Mouse (Mus musculus) gastrocnemius, adult 8-10 months (tissue): ENCODE results near the gene P4hb. TPM values are rescaled to one million over a fixed set of nuclear protein-coding genes. Genes with fewer than 3 reads are reported as not detected.

Experiments used
- DNase-seq, 2 experiments: peaks; one replicate each; pipeline ENCODE4 v3.0.0; 2022; ENCODE audit warnings: low spot score in 2 of 2
- total RNA-seq, 4 experiments: library from RNA; stranded (reverse); gene quantifications; 2 replicates each; pipeline ENCODE4 v1.2.4; 2022

Gene P4hb
- total RNA-seq: 100 to 1,000 TPM; 162 to 245 (median 209) TPM

DNA sequence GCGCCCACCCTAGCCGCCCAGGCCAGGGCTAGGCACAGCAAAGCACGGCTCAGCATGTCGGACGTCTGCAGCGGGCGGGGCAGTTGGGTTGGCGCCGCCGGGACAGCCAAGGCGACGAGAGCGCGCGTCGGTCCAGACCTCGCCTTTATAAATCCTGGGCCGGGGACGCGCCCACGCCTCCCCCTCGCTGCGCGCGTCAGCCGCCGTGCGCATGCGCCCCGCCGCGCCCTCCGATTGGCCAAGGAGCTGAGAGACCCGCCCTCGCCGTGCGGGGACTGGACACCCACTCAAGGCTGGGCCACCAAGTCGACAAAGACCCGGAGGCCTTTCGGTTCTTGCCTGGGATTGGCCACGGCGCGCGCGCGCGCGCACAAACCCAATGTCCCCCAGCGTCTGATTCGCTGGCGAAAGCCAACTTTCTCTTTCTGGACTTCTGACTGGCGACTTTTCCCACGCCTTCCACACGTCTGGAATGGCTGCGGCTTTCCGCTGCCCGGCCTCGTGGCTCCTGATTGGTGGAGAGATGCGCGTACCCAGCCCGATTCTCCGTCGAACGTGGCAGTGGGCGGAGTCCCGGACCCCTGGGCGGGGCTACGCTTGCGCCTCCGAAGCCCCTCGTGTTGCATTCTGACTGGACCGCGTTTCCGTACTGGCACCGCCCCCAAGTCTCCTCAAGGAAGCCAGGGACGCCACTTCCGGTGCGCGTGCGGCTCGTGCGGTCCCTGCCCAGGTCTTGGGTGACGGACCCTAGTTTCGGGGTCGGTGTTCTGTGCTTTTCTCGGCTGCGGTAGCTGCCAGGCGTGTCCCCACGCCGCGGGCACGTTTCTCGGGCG lies at the start of gene P4hb:
TSS of gene P4hb (minus strand) at position 502 of the 833 bp plus-strand sequence.
- peak; percentile 100 for DNase-seq

DNA sequence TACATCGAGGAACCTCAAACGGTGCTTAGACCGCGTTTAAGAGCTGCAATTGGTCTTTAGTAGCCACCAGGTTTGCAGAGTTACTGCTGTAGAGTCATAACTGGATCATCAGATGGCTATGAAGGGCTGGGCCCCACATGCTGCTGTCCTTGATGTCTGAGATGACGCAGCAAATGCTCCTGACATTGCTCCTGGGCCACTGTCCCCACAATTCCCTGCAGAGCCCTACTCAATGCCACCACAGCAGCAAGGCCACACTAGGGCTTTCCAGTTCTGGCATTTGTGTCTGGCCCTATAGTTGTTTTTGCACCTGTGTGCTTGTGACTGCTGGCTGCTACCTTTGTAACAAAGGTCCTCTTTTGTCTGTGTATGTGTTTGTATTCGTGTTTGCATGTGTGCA lies 49.8 kb upstream of the P4hb start:
- DNase-seq: no peak

DNA sequence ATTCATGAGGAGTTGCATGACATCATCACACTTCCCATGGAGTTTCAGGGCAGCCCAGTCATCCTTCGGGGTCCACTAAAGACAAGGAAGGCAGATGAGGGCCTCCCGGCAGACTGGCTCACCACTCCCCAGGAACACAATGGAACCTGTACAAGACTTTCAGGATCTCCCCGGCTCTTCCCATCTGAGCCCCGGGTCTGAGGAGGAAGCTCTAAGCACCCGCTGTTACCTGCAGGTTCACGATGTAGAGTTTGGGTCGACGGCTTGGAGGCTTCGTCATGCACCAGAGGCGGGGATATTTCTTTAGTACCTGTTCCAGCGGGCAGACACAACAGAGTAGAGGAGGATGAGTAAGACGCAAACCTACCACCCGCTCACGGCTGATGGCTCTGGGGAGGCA lies 47.1 kb upstream of the P4hb start:
- no peak for DNase-seq

DNA sequence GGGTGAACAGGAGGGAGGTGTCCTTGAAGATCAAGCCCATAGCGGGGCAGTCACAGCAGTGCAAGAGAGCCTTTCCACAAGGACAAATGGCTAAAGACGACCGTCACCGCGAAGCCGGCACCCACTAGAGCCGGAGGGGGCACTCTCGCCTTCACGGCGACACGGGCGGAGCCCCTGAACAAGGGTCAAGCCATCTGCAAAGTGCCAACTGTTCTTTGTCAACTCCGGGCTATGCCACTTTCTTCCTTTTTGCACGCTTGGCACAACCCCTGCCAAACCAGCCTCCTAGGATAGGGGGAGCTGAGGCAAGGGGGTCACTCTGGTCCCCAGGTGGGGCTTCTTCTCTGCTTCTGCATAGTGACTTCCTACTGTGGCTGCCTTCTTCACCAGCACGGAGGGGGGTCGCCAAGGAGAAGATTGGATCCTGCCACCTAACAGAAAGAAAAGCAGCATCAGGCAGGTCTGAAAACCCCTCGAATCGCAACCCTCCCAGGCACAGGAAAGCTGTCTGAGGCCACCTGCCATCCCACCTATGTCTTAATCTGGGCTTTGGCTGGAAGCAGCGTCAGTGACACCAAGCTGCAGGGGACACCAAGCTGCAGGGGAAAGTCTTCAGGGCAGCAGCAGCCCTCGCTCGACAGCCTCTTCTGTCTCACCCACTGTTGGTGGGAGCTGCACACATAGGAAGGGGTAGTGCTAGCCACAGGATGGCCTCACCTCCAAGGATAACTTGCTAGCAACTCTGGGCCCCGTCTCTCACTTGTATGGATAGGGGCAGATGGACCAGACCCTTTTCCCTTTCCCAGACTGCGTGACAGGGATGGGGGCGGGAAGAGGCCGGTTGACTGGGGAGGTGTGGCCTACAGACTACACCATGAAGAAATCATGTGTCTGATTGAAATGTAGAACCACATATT lies 45.8 kb upstream of the P4hb start:
- DNase-seq: no peak

DNA sequence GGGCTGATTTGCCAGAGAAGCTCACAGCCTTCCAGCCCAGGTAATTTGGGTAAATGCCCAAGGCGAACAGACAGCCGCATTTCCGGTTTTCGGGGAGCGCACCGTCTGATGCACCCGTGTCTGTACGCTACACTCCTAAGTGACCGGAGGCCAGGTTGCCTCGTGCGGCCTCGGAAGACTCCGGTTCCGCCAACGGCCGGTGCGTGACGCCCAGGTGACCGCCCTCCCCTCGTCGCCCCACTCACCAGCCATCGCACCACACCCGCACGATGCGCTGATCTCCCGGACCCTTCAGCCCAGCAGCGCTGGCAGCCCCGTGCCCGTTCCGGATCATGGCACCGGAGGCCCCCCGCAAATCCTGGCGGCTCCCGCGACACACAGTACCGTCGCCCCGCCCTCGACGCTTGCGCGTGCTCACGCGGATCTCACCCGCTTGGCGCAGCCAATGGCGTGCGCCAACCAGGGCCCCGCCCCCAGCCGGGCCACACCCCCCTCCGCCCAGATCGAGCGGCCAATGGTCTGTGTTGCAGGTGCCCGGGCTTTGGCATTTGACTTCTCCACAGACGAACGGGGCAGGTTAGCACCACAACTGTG lies 44.6 kb upstream of the P4hb start, which contains the start of gene Pcyt2:
TSS of gene Pcyt2 (minus strand) at position 418 of the 594 bp plus-strand sequence.
- DNase-seq: peak; percentile 89 to 93

DNA sequence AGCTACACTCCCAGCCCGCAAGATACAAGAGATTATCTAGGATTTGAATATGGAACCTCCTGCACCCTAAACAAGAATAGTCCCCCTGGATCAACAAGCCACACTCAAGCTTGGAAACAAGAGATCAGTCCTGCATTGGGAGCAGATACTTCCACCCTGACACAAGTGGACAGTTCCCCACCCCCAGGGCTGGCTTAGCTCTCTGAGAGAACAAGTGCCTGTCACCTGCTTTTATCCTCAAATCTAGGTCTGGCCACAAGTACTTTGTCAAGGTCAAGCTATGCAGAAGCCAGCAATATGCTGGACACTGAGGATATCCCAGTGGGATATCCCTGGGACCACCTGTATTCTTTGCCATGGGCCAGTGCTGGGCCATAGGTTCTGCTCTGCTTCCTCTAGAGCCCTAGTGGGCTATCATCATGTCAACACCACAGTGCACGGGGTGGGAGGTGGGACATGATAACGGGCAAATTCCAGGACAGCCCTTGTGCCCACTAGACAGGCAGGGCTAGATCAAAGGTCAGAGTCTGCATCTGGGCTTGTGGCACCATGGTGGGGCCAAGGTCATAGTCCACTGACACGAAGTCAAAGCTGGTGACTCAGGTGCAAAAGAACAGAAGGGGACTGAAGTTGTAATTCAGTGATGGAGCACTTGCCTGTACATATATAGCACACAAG lies 43.7 kb upstream of the P4hb start:
- DNase-seq: no peak

DNA sequence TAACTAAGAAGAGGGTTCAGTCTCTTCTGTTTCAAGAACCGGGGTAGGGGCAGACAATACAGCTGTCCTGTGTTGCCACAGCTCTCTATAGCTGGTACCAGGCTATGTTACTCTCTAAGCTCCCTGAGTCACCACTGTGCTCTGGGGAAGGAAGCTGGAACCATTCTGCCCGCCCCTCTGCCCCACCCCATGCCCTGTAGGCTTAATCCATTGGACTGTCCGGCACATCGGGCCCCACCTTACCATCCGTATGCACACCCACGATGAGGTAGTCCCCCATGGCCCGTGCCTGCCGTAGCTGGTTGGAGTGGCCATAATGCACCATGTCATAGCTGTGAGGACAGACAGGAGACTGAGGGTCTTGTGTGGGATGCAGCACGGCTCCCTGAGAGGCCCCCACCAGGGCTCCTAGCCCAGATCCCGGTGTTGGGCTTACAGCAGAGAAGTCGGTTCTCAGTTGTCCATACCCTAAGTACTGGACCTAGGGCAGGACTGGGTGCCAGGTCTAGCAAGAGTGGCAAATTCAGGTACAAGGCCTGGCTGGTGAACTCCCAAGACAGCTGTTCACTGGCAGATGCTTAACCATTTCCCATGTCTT lies 42.7 kb upstream of the P4hb start:
- no peak for DNase-seq

DNA sequence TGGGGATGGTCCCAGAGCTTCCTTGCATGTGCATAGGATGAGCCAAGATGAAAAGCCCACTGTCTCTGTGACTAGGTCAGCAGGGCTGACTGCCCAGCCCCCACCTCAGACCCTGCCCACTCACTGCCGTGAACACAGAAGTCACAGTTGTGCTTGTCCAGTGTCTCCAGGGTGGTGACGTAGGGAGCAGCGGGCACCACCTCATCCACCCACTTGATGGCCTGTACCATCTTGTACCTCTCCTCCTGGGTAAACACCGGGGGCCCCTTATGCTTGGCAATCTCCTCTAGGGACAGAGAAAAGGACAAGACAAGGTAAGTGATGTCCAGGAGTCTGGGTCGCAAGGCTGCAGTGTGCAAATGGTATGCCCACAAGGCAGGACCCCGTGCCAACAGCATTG lies 42.1 kb upstream of the P4hb start:
- DNase-seq: no peak

DNA sequence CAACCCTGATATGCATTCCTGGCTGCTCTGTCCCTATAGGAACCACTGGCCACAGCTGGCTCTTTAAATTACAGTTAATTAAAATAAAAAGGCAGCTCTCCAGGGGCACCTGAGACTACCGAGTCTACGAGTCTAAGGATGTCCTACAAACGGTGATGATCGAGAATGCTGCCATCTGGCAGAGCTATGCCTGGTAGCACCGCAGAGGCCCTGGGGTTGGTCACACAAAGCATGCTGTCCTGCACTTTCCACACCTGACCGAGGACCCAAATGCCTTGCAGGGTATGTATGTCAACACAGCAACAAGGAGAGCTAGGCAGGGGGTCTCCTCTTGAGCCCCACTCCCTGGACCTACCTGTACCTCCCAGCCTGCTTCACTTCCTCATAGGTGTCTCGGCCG lies 40.9 kb upstream of the P4hb start:
- DNase-seq: no peak

DNA sequence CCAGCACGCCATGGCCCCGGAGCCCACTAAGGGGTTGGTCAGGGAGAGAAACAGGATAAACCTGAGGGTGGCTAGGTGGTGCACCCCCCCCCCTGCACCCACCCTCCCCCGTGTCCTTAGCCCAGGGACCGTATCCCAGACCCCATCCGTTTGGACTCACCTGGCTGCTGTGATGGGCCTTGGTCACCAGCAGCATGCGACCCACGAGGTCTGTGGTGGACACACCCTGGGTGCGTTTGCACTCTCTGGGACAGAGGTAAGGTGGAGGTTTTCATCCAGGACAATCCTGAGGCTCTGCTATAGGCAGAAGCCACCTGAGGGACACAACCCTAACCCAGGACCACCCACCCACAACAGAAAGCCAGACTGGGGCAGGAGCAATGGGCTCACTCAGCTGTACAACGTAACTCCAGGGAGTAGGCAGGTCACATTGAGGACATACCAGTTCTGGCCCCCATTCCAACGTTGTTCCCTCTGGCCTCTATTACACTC lies 40.5 kb upstream of the P4hb start:
- no peak for DNase-seq

DNA sequence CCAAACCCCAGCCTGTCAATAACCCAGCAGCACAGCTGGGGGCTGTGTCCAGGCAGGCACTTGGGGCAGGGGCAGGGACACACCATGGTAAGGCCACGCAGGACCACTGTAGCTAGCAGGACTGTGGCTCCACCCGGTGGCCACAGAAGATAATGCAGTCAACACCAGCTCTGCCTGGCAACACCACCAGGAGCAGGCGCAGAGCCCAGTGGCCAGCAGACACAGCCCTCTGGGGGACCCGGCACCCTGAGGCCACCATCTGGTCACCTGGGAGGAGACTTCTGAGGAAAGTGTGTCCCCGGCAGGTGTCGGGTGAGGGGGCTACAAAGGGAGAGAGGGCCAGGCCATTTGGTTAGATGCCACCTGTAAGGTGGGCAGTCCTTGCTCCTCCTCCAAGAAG lies 39.7 kb upstream of the P4hb start:
- peak; percentile 72 to 77 for DNase-seq

DNA sequence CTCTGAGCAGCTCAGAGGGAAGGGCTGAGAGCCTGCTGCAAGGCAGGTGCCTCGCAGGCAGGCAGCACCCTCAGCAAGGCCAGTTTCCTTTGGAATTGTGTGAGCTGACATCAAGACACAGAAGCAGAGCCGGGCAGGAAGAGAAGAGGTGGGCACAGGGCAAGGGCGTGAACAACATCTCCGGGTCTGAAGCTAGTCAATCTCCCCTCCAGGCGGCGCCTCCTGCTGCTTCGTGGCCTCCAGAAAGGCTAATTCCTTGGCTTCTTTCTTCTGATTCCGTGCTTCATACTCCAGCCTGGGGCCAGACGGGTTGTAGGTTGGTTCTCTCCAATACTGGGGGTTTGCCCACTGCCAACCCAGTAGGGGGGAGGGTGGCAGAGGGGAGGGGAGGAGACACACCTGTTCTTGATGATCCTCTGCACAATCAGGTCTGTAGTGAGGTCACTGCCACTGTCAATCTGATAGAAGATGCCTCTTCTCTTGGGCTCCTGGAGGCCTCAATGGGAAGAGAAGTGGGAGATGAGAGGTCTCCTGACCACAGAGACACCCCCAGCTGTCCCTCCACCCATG lies 37.5 kb upstream of the P4hb start:
- DNase-seq: no peak

DNA sequence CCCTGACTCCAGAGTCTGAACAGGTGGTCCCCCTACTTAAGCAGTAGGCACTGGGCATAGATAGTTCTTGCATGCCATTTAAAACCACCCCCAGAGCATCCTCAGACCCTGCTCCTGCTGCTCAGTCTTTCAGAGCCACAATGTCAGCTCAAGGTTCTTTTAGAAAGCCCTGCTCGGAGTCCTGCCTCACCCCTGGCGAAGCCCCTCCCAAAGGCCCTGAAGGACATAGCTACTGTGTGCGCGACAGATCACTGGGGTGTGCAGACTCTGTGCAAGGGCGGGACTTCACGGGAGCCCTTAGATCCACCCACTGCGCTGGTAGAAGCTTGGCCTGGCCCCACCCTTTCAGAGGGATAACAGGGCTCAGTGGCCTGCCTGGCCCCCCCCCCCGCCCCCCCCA lies 36.2 kb upstream of the P4hb start:
- no peak for DNase-seq

DNA sequence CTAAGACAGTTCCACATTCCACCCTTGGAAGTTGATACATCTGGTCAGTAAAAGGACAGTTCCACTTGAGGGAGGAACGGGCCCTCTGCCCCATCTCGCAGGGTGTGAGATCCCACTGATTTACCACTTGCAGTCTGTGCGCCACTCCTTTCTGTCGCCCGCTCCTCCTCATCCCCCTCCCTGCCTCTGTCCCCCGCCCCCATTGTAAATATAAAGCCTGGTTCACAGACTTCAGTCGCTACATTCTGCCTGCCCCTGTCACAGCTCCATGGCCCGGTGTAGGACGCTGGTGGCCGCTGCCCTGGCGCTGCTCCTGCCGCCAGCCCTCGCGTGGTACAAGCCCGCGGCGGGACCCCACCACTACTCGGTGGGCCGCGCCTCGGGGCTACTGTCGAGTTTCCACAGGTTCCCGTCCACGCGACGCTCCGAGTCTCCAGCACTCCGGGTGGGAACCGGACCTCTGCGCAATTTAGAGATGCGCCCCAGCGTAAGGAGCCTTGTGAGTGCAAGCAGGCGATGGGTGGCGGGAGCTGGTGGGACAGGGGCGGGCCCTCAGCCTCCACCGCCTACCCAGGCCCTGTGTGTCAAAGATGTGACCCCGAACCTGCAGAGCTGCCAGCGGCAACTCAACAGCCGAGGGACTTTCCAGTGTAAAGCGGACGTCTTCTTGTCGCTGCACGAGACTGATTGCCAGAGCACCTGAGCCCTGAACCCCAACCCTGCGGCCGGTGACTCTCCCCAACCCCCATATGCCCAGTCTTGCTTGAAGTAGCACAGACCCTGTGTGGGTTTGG lies 35.4 kb upstream of the P4hb start, which contains the start of gene Npb:
TSS of gene Npb (plus strand) at position 237 of the 794 bp plus-strand sequence.
- no peak for DNase-seq

DNA sequence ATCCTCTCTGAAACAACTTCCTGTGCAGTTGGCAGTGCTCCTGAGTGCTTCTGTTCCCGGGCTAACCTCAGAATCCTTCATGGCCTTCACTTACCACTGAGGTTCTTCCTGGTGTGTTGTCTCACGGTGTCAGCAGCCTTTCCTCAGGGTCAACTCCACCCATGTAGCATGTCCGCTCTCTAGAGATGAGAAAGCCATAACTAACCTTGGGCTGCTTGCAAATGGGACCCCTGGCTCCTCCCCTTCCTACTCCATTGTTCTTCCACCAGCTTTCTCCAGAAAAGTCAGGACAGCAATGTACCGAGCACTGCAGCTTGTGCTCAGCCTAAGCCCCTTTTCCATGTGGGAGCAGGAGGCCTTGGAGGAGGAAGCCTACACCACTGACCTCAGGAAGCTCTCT lies 33.7 kb upstream of the P4hb start:
- DNase-seq: no peak

DNA sequence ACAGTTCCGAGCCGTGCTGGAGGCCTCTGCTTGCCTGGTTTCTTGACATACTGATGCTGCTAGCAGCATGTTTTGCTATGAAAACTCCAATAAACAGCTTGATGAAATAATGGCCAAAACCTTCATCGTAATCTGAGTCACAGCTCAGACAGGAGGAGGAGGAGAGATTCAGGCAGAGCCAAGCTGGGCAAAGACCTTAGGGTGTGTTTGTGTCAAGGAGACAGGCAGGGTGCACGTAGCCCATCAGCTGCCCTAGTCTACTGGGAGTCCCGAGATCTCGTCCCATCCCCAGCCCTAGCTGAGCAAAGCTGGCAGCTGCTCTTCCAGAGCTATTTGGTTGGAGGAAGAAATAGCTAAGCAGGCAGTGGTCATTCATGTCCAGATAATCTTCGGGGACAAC lies 32.6 kb upstream of the P4hb start:
- DNase-seq: no peak

DNA sequence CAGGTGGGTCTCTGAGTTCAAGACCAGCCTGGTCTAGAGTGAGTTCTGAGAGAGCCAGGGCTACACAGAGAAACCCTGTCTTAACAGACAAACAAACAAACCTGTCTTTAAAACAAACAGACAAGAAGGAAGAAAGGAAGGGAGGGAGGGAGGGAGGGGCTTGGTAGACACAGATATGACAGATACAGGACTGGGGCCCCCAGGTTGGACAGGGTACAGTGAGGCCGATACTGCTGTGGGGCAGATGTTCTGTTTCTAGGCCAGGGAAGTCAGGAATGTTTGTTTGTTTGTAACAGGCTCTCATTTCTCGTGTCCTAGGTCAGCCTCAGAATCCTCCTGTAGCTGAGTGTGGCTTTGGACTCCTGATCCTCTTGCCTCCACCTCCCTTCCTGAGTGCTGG lies 30.5 kb upstream of the P4hb start:
- no peak for DNase-seq

DNA sequence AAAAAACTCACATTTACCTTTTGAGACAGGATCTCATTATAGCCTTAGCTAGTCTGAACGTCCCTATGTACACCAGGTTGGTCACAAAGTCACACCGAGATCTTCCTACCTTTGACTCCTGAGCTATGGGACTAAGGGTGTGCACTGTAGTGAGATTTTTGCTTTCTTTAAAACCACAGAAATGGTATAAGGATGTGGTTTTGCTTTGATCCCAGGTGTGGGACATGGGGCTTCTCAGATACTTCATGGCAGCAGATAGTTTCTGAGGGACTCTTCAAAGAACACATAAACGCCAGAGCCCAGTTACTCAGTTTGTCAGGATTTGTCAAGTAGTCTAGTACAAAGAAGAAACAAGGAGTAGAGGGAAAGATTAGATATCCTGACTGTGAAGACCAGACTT lies 27.7 kb upstream of the P4hb start:
- DNase-seq: no peak

DNA sequence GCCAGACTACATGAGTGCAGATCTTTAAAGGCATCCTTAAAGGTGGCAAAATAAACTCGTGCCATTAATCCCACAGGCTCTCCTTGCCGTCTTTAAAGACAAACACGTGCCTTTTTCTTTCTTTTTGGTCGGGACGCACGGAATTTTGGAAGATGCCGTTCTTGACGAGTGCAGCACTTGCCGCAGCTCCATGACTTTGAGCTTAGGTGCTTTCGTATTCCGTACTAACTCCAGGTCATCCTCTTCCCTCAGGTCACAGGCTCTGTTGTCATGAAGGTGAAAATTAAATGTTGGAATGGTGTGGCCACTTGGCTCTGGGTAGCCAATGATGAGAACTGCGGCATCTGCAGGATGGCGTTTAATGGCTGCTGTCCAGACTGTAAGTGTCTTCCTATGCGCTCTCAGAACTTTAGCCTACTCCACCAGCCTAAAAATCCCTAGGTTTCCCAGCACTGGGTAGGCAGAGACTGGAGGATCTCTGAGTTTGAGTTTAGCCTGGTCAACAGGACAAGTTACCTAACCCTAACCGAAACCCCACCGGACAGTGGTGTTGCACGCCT lies 26.0 kb upstream of the P4hb start:
- no peak for DNase-seq
